Mouse (Mus musculus): ENCODE results near the gene Rrp36. TPM values are rescaled to one million over a fixed set of nuclear protein-coding genes. Genes with fewer than 3 reads are reported as not detected.

Gene Rrp36
- polyA plus RNA-seq, 1 experiment from 2014 or later = 30.1 TPM

DNA sequence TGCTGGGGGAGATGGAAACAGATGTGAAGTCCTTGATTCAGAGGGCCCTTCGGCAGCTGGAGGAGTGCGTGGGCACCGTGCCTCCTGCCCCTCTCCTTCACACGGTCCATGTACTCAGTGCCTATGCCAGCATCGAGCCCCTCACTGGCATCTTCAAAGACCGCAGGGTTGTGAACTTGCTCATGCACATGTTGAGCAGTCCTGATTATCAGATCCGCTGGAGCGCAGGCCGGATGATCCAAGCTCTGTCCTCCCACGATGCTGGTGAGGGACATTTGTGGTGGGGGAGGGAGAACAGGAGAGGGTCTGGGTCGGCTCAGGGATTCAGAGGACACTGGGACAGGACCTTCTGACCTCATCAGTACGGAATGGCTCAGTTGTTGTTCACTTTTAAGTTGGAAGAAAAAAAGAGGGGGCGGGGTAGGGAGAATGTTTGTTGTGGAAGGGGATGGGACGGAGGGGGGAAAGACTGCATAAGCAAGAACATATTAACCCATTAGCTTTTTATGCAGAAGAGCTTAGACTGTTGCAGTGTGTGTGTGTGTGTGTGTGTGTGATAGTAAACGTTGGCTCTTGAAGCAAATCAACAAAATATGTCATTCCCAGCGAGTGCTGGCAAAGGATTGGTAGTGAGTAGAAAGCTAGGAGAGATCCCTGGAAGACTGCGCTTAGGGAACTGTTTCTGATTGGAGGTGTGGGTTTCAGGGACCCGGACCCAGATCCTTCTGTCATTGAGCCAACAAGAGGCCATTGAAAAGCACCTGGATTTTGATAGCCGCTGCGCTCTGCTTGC lies 22.2 kb downstream of the Rrp36 start:
- DNase-seq (ENCODE audit: low spot score) = peak; percentile 47
- no peak overlapping the region for H3K4me3 ChIP-seq (ENCODE audit: low read depth, low read length)
- H3K27me3 ChIP-seq (replicated peaks; ENCODE audit: control insufficient read depth, insufficient read depth, low read length) = no peaks in the 10 kb centered on the region
- no peaks in the 10 kb centered on the region for H3K9me3 ChIP-seq (replicated peaks; ENCODE audit: control insufficient read depth, low read length)
- ATAC-seq = no peak
- H3K27ac ChIP-seq (ENCODE audit: low read depth, low read length) = no peak overlapping the region
- H3K4me2 ChIP-seq (ENCODE audit: low read length) = peak overlapping the region; percentile 82
- WGBS = 77% methylated on average over 20 of the region's 20 CpGs
- peak overlapping the region; percentile 93 for H3K9ac ChIP-seq (ENCODE audit: low read length)
- peaks cover 49% of the 10 kb centered on the region for H3K36me3 ChIP-seq (ENCODE audit: control insufficient read depth, insufficient read depth, low read length)
- peaks cover 22% of the 10 kb centered on the region for H3K4me1 ChIP-seq (ENCODE audit: control insufficient read depth, insufficient read depth, low read length)

DNA sequence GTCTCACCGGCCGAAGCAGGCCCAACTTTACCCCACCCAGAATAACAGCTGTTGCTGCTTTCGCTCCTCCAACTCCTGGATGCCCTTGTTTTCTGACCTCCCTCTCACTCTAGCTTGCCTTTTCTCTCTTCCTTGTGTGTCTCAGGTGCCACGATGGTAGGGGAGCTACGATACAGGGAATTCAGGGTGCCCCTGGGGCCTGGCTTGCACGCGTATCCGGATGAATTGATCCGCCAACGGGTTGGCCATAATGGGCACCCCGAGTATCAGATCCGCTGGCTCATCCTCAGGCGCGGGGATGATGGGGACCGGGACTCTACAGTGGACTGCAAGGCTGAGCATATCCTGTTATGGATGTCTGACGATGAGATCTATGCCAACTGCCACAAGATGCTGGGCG lies 22.9 kb downstream of the Rrp36 start:
- H3K9ac ChIP-seq (ENCODE audit: low read length) = peak overlapping the region; percentile 93
- peak overlapping the region; percentile 82 for H3K4me2 ChIP-seq (ENCODE audit: low read length)

DNA sequence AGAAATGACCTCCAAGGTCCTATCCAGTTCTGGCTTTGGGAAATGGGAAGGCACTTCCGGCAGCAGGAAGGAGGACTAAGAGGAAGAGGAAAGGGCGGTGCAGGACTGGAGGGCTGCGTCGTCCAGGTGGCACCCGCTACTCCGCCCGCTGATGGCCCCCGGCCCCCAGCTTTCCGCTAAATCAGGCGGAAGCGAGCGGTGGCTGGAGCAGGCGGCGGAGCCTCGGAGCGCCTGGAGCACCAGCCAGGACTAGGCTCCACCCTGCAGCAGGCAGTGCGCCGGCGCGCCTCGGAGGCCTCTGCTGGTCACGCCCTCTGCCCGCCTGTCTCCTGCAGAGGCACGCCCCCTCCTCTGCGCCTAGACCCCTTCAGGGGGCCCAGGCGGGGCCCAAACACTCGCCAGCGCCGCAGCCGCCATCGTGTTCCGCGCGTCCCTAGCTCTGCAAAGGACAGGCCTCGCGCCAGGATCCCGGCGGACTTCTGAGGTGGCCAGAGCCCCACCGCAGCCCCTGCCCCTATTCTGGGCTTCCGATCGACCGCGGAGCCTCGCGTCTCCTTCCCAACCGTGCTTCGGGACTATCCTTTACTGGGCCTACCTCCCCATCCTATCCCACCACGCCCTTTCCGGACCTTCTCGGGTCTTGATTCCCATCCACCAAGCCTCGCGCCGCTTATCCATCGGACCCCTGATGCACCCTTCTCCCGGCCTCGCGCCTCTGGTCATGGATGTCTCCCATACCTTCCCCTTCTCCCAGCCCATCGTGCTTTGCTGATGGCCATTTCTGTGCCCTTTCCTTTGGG lies 23.7 kb downstream of the Rrp36 start, which contains the start of gene Cul7:
TSS of gene Cul7 (plus strand) at position 106 of the 800 bp plus-strand sequence.
- peak within 1 kb of the TSS; percentile 66 for H3K4me3 ChIP-seq (ENCODE audit: low read depth, low read length)
- WGBS = under 1% methylated on average over 51 of the region's 58 CpGs
- DNase-seq (ENCODE audit: low spot score) (peak; percentile 98), ATAC-seq (peak; percentile 94)
- H3K4me2 ChIP-seq (ENCODE audit: low read length) = peak within 1 kb of the TSS; percentile 82
- no peaks in the 10 kb centered on the region for H3K27me3 ChIP-seq (replicated peaks; ENCODE audit: control insufficient read depth, insufficient read depth, low read length)
- H3K9ac ChIP-seq (ENCODE audit: low read length) = peak within 1 kb of the TSS; percentile 93
- H3K27ac ChIP-seq (ENCODE audit: low read depth, low read length) = peak within 1 kb of the TSS; percentile 92
- peaks cover 34% of the 10 kb centered on the region for H3K36me3 ChIP-seq (ENCODE audit: control insufficient read depth, insufficient read depth, low read length)
- H3K9me3 ChIP-seq (replicated peaks; ENCODE audit: control insufficient read depth, low read length) = no peaks in the 10 kb centered on the region
- peaks cover 26% of the 10 kb centered on the region for H3K4me1 ChIP-seq (ENCODE audit: control insufficient read depth, insufficient read depth, low read length)

More for the DNA sequence above, 22.9 kb downstream of the Rrp36 start:
- ATAC-seq (no peak), DNase-seq (ENCODE audit: low spot score) (no peak)
- Histone ChIP-seq H3K4me1 (ENCODE audit: control insufficient read depth, insufficient read depth, low read length) (peaks cover 26% of the 10 kb centered on the region), H3K9me3 (replicated peaks; ENCODE audit: control insufficient read depth, low read length) (no peaks in the 10 kb centered on the region), H3K27ac (ENCODE audit: low read depth, low read length) (0 out of 2 replicates have a peak overlapping the region, but pooled peaks have one; percentile 92), H3K36me3 (ENCODE audit: control insufficient read depth, insufficient read depth, low read length) (peaks cover 43% of the 10 kb centered on the region), H3K4me3 (ENCODE audit: low read depth, low read length) (peak overlapping the region; percentile 66), H3K27me3 (replicated peaks; ENCODE audit: control insufficient read depth, insufficient read depth, low read length) (no peaks in the 10 kb centered on the region)
- 77% methylated on average over 17 of the region's 17 CpGs for WGBS

DNA sequence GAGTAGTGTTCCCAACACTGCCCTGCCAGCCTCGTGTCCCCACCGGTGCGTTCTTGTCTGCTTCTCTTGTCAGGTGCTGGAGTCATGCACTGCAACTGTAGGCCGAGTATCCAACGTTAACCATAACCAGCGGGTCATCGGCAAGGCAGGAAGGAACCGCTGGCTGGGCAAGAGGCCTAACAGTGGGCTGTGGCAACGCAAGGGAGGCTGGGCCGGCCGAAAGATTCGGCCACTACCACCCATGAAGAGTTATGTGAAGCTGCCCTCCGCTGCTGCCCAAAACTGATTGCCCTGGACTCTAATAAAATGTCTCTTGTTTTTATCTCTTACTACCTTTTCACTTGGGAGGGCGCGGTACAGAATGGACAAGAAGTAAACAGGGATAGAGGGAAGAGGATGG lies 24.3 kb downstream of the Rrp36 start:
- WGBS = 38% methylated on average over 15 of the region's 15 CpGs
- no peak for ATAC-seq
- peaks cover 30% of the 10 kb centered on the region for H3K4me1 ChIP-seq (ENCODE audit: control insufficient read depth, insufficient read depth, low read length)

DNA sequence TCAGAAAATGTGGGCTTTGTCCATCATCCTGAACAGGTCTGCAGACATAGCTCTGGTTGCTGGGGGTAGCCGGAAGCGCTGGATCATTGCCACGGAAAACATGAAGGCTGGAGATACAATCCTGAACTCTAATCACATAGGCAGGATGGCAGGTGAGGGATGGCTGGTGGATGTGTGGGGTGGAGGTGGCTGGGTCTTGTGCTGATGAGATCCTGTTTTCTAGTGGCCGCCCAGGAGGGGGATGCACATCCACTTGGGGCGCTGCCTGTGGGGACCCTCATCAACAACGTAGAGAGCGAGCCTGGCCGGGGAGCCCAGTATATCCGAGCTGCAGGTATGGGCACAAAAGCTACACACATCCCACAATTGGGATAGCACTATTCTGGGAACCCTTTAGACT lies 25.7 kb downstream of the Rrp36 start:
- H3K9ac ChIP-seq (ENCODE audit: low read length) = no peak overlapping the region
- WGBS = 92% methylated on average over 9 of the region's 9 CpGs
- H3K36me3 ChIP-seq (ENCODE audit: control insufficient read depth, insufficient read depth, low read length) = peaks cover 20% of the 10 kb centered on the region
- no peaks in the 10 kb centered on the region for H3K9me3 ChIP-seq (replicated peaks; ENCODE audit: control insufficient read depth, low read length)
- no peak overlapping the region for H3K4me2 ChIP-seq (ENCODE audit: low read length)
- ATAC-seq (no peak), DNase-seq (ENCODE audit: low spot score) (no peak)
- peaks cover 33% of the 10 kb centered on the region for H3K4me1 ChIP-seq (ENCODE audit: control insufficient read depth, insufficient read depth, low read length)
- H3K4me3 ChIP-seq (ENCODE audit: low read depth, low read length) = no peak overlapping the region
- no peak overlapping the region for H3K27ac ChIP-seq (ENCODE audit: low read depth, low read length)
- H3K27me3 ChIP-seq (replicated peaks; ENCODE audit: control insufficient read depth, insufficient read depth, low read length) = no peaks in the 10 kb centered on the region

More for the DNA sequence above, 24.3 kb downstream of the Rrp36 start:
- Histone ChIP-seq H3K9me3 (replicated peaks; ENCODE audit: control insufficient read depth, low read length) (no peaks in the 10 kb centered on the region), H3K36me3 (ENCODE audit: control insufficient read depth, insufficient read depth, low read length) (peaks cover 33% of the 10 kb centered on the region), H3K4me3 (ENCODE audit: low read depth, low read length) (peak overlapping the region; percentile 66), H3K27me3 (replicated peaks; ENCODE audit: control insufficient read depth, insufficient read depth, low read length) (no peaks in the 10 kb centered on the region), H3K9ac (ENCODE audit: low read length) (peak overlapping the region; percentile 93), H3K27ac (ENCODE audit: low read depth, low read length) (peak overlapping the region; percentile 92), H3K4me2 (ENCODE audit: low read length) (peak overlapping the region; percentile 82)
- DNase-seq (ENCODE audit: low spot score) = no peak

DNA sequence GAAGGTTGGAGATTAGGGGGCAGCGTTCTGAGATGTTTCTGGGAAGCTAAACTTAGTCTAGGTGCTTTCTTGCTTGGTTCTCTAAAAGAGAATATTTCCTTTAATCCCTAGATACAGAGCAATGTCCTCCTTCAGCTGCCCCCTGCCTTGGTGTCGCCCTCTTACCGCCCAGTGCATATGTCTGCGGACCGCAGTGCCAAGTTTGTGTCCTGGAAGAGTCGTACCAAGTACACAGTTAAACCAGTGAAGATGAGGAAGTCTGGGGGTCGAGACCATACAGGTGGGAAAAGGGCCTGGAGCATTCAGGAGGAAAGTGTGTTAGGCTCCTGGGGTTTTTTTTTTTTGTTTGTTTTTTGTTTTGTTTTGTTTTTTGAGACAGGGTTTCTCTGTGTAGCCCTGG lies 26.9 kb downstream of the Rrp36 start:
- peaks cover 31% of the 10 kb centered on the region for H3K4me1 ChIP-seq (ENCODE audit: control insufficient read depth, insufficient read depth, low read length)
- no peaks in the 10 kb centered on the region for H3K9me3 ChIP-seq (replicated peaks; ENCODE audit: control insufficient read depth, low read length)
- no peaks in the 10 kb centered on the region for H3K27me3 ChIP-seq (replicated peaks; ENCODE audit: control insufficient read depth, insufficient read depth, low read length)
- H3K4me2 ChIP-seq (ENCODE audit: low read length) = no peak overlapping the region
- H3K9ac ChIP-seq (ENCODE audit: low read length) = no peak overlapping the region
- H3K27ac ChIP-seq (ENCODE audit: low read depth, low read length) = no peak overlapping the region
- DNase-seq (ENCODE audit: low spot score) = no peak
- 93% methylated on average over 7 of the region's 7 CpGs for WGBS
- H3K36me3 ChIP-seq (ENCODE audit: control insufficient read depth, insufficient read depth, low read length) = peaks cover 19% of the 10 kb centered on the region
- ATAC-seq = no peak
- H3K4me3 ChIP-seq (ENCODE audit: low read depth, low read length) = no peak overlapping the region

DNA sequence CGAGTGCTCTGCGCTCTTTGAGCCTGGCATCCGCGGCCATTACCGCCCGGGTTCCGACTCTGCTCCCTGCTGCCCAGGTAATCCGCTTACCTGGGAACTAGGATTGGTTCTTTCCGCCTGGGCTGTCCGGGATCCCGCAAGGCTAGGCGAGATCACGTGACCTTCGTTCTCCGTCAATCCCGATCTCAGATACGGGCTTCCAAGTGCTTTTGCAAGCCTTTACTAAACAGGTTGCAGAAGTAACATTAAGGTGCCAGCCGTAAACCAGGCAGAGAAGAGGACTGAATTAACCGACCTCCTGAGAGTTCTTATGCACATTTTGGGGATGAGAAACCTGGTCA lies 27.9 kb downstream of the Rrp36 start:
- DNase-seq (ENCODE audit: low spot score) (peak; percentile 86), ATAC-seq (no peak; the same call in 1 of the 2 replicates)
- no peaks in the 10 kb centered on the region for H3K27me3 ChIP-seq (replicated peaks; ENCODE audit: control insufficient read depth, insufficient read depth, low read length)
- no peaks in the 10 kb centered on the region for H3K9me3 ChIP-seq (replicated peaks; ENCODE audit: control insufficient read depth, low read length)
- peak overlapping the region; percentile 72 for H3K4me3 ChIP-seq (ENCODE audit: low read depth, low read length)
- H3K36me3 ChIP-seq (ENCODE audit: control insufficient read depth, insufficient read depth, low read length) = peaks cover 27% of the 10 kb centered on the region
- peaks cover 21% of the 10 kb centered on the region for H3K4me1 ChIP-seq (ENCODE audit: control insufficient read depth, insufficient read depth, low read length)
- H3K9ac ChIP-seq (ENCODE audit: low read length) = peak overlapping the region; percentile 77
- peak overlapping the region; percentile 86 for H3K4me2 ChIP-seq (ENCODE audit: low read length)
- peak overlapping the region; percentile 74 for H3K27ac ChIP-seq (ENCODE audit: low read depth, low read length)
- 0% methylated on average over 19 of the region's 19 CpGs for WGBS

DNA sequence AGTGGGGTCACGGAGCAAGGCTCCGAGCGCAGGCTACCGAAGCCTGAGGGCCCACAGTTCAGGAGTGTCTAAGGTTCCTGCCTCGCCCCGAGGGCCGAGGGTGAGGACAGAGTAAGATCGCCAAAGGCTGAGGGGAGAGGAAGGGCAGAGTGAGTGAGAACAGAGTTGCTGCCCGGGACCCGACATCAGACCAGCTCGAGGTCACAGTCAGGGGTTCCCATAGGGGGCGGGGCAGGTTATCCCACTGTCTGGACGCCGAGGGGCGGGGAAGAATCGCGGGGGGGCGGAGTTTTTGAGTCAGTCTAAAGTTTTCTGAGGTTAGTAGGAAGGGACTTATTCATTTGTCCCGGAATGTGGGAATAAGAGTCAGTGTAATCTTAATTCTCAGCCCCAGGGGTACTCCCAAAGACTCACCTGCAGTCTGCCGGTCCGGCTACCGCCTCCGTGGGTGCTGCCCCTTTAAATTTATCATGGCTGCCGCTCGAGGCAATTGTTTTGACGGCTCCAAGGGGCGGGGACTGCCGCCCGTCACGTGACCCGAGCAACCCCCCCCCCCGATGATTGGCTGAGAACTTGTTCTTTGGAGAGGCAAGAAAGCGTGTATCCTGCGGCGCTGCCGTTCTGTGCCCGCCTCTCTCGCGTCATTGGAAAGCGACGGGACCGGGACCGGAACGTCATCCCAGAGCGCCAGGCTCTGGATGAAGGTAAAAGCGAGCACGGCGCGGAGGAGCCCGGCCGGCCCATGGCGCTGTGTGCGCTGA lies 28.4 kb downstream of the Rrp36 start, which contains the start of the genes Klc4 and Mrpl2:
TSS of gene Klc4 (minus strand) at position 462 of the 761 bp plus-strand sequence.
TSS of gene Mrpl2 (plus strand) at position 669 of the 761 bp plus-strand sequence.
- Histone ChIP-seq H3K27me3 (replicated peaks; ENCODE audit: control insufficient read depth, insufficient read depth, low read length) (no peaks in the 10 kb centered on the region), H3K4me1 (ENCODE audit: control insufficient read depth, insufficient read depth, low read length) (peaks cover 15% of the 10 kb centered on the region), H3K36me3 (ENCODE audit: control insufficient read depth, insufficient read depth, low read length) (peaks cover 32% of the 10 kb centered on the region), H3K4me2 (ENCODE audit: low read length) (peak within 1 kb of the TSS; percentile 86), H3K9ac (ENCODE audit: low read length) (peak within 1 kb of the TSS; percentile 77), H3K27ac (ENCODE audit: low read depth, low read length) (peak within 1 kb of the TSS; percentile 74), H3K4me3 (ENCODE audit: low read depth, low read length) (peak within 1 kb of the TSS; percentile 72), H3K9me3 (replicated peaks; ENCODE audit: control insufficient read depth, low read length) (no peaks in the 10 kb centered on the region)
- DNase-seq (ENCODE audit: low spot score) = peak; percentile 98
- under 1% methylated on average over 53 of the region's 53 CpGs for WGBS
- peak; percentile 73 for ATAC-seq

All from forebrain, embryonic 14.5 days (tissue).